Mouse (Mus musculus): Measurements from ENCODE around the gene Chmp4b.
A peak's percentile ranks its signal among the peaks of the same experiment; 100 is the strongest.

Gene Chmp4b

GRCm38 (mm10) chr2:154684901-154685470, 33.5 kb downstream of the Chmp4b start:
- no peak for DNase-seq

- DNase-seq, result no peak
Observed at GRCm38 (mm10) chr2:154685772-154686171, 34.3 kb downstream of the Chmp4b start.

- DNase-seq, result no peak
Observed at GRCm38 (mm10) chr2:154686819-154687218, 35.3 kb downstream of the Chmp4b start.

GRCm38 (mm10) chr2:154689391-154689790, 37.9 kb downstream of the Chmp4b start:
- no peak for DNase-seq

- peak; percentile 67 to 72 for DNase-seq
Observed at GRCm38 (mm10) chr2:154690959-154691358, 39.5 kb downstream of the Chmp4b start.

- DNase-seq, result no peak
Observed at GRCm38 (mm10) chr2:154693186-154693940, 41.9 kb downstream of the Chmp4b start.

- DNase-seq, result no peak
Observed at GRCm38 (mm10) chr2:154693941-154694256, 42.4 kb downstream of the Chmp4b start.

- no peak for DNase-seq
Observed at GRCm38 (mm10) chr2:154695690-154696089, 44.2 kb downstream of the Chmp4b start.

GRCm38 (mm10) chr2:154696660-154697059, 45.2 kb downstream of the Chmp4b start:
- no peak for DNase-seq

- DNase-seq, result no peak
Observed at GRCm38 (mm10) chr2:154699360-154699759, 47.9 kb downstream of the Chmp4b start.

- no peak for DNase-seq
Observed at GRCm38 (mm10) chr2:154700177-154700576, 48.7 kb downstream of the Chmp4b start.

- DNase-seq, result peak; percentile 86 to 91
Observed at GRCm38 (mm10) chr2:154702637-154703315, 51.3 kb downstream of the Chmp4b start.

GRCm38 (mm10) chr2:154706526-154707280, 55.2 kb downstream of the Chmp4b start:
- DNase-seq, result peak; percentile 79 to 82

- peak; percentile 43 to 53 for DNase-seq
Observed at GRCm38 (mm10) chr2:154707284-154707683, 55.8 kb downstream of the Chmp4b start.

GRCm38 (mm10) chr2:154707830-154708385, 56.4 kb downstream of the Chmp4b start:
- peak in 1 of 2 experiments; percentile 52 for DNase-seq

GRCm38 (mm10) chr2:154711701-154712100, 60.2 kb downstream of the Chmp4b start:
- peak; percentile 76 to 77 for DNase-seq

- peak; percentile 77 for DNase-seq
Observed at GRCm38 (mm10) chr2:154712271-154712677, 60.8 kb downstream of the Chmp4b start.

- peak in 1 of 2 experiments; percentile 57 for DNase-seq
Observed at GRCm38 (mm10) chr2:154713083-154713482, 61.6 kb downstream of the Chmp4b start.

- DNase-seq, result no peak
Observed at GRCm38 (mm10) chr2:154713964-154714363, 62.5 kb downstream of the Chmp4b start.

GRCm38 (mm10) chr2:154716586-154716985, 65.1 kb downstream of the Chmp4b start:
- no peak for DNase-seq

GRCm38 (mm10) chr2:154717081-154717480, 65.6 kb downstream of the Chmp4b start:
- peak; percentile 72 to 73 for DNase-seq

GRCm38 (mm10) chr2:154718855-154719556, 67.5 kb downstream of the Chmp4b start:
- DNase-seq, result no peak

All from cerebellum, postnatal 25 days (tissue).